Comparison of ENCODE assay signal across 25 mouse cellular contexts in genomic region chr12:98932856-98933255, GRCm38 (mm10).
"Had no signal": no experiment of that assay in that cellular context is flagged by ENCODE, and none has a peak within 500 bp of the region (broad histone marks: within the 10 kb centered on the region; RNA-seq: fewer than 3 reads in every experiment).

No protein-coding gene starts in this region.

- H3K27ac ChIP-seq: heart, adult 2 months; heart, embryonic 13.5 days; heart, embryonic 15.5 days; hindbrain, embryonic 13.5 days; hindbrain, embryonic 15.5 days; hindbrain, postnatal 0 days; intestine, embryonic 15.5 days; limb, embryonic 13.5 days; limb, embryonic 15.5 days; liver, embryonic 12.5 days; liver, embryonic 14.5 days had no signal

- H3K4me1 ChIP-seq: heart, embryonic 13.5 days; heart, embryonic 15.5 days; hindbrain, embryonic 13.5 days; hindbrain, embryonic 15.5 days; intestine, embryonic 15.5 days; limb, embryonic 13.5 days; limb, embryonic 15.5 days; liver, embryonic 12.5 days had no signal

- H3K27me3 ChIP-seq: heart, embryonic 13.5 days; heart, embryonic 15.5 days; hindbrain, embryonic 13.5 days; hindbrain, embryonic 15.5 days; intestine, embryonic 15.5 days; limb, embryonic 13.5 days; limb, embryonic 15.5 days; liver, embryonic 12.5 days had no signal

- H3K4me2 ChIP-seq: heart, embryonic 11.5 days; heart, embryonic 13.5 days; heart, embryonic 15.5 days; hindbrain, embryonic 13.5 days; hindbrain, embryonic 15.5 days; intestine, embryonic 15.5 days; limb, embryonic 13.5 days; limb, embryonic 15.5 days; liver, embryonic 12.5 days had no signal

- H3K36me3 ChIP-seq: heart, embryonic 13.5 days; heart, embryonic 15.5 days; hindbrain, embryonic 13.5 days; hindbrain, embryonic 15.5 days; intestine, embryonic 15.5 days; limb, embryonic 13.5 days; limb, embryonic 15.5 days; liver, embryonic 12.5 days had no signal

- ATAC-seq: hindbrain, postnatal 0 days; intestine, embryonic 15.5 days; liver, embryonic 12.5 days had no signal

- H3K4me3 ChIP-seq: heart, adult 2 months; heart, embryonic 13.5 days; heart, embryonic 15.5 days; hindbrain, embryonic 13.5 days; hindbrain, embryonic 15.5 days; intestine, embryonic 15.5 days; limb, embryonic 13.5 days; limb, embryonic 15.5 days; liver, embryonic 12.5 days had no signal

- H3K9ac ChIP-seq: heart, embryonic 13.5 days; heart, embryonic 15.5 days; hindbrain, embryonic 13.5 days; hindbrain, embryonic 15.5 days; intestine, embryonic 15.5 days; limb, embryonic 13.5 days; limb, embryonic 15.5 days; liver, embryonic 12.5 days; liver, embryonic 14.5 days had no signal

- DNase-seq: gastrocnemius, postnatal 14 days; gastrocnemius, postnatal 36 days; heart, adult 11 months; heart, adult 2 months; heart, postnatal 14 days; heart, postnatal 36 days; kidney, adult 11 months; kidney, adult 2 months; kidney, adult 9 months; kidney, postnatal 10 days; kidney, postnatal 36 days; layer of hippocampus, adult 9-11 months; layer of hippocampus, postnatal 36 days; left cerebral cortex, postnatal 4 days had no signal

- H3K9me3 ChIP-seq: heart, embryonic 13.5 days; heart, embryonic 15.5 days; hindbrain, embryonic 13.5 days; hindbrain, embryonic 15.5 days; intestine, embryonic 15.5 days; limb, embryonic 13.5 days; limb, embryonic 15.5 days; liver, embryonic 12.5 days had no signal
